Mouse (Mus musculus): ENCODE results near the gene Zmynd12.

GRCm38 (mm10) chr4:119472545-119472944 lies 49.9 kb downstream of the Zmynd12 start:
- TF ChIP-seq CTCF (IDR thresholded peaks at IDR 0.05) (no peak), EP300 (IDR thresholded peaks at IDR 0.05) (no peak)

Data from lung, postnatal 0 days (tissue).